In genomic region chr16:89530547-89530946, GRCm38 (mm10) we compare ENCODE assay signal across 20 mouse cellular contexts. TPM values are rescaled to one million over a fixed set of nuclear protein-coding genes. Genes with fewer than 3 reads are reported as not detected.
A peak's percentile ranks its signal among the peaks of the same experiment; 100 is the strongest.
DNase-seq lines count a peak whose midpoint lies in the region; ATAC-seq and TF ChIP-seq lines count a peak whose summit lies in the region.
"Had no signal": no experiment of that assay in that cellular context is flagged by ENCODE, and none has a peak within 500 bp of the region (broad histone marks: within the 10 kb centered on the region; RNA-seq: fewer than 3 reads in every experiment).

No protein-coding gene starts in this region.

- no peak overlapping the region for H3K9ac ChIP-seq in hindbrain, embryonic 11.5 days (ENCODE audit: low read depth, low read length)
- H3K9ac ChIP-seq in midbrain, embryonic 14.5 days (replicated peaks; ENCODE audit: low read length) = no peak overlapping the region; the same call in 1 of the 2 replicates
- H3K9ac ChIP-seq: liver, embryonic 12.5 days had no signal

- peak; percentile 93 for DNase-seq in brain, embryonic 14.5 days (ENCODE audit: low read depth)
- no peak for DNase-seq in forebrain, embryonic 10.5 days (ENCODE audit: extremely low spot score, low spot score)
- DNase-seq in hindbrain, embryonic 11.5 days (ENCODE audit: low spot score) = peak; percentile 46
- DNase-seq in midbrain, embryonic 14.5 days = peak; percentile 78
- no peak for DNase-seq in retina, postnatal 1 day
- no peak for DNase-seq in heart, postnatal 25 days (ENCODE audit: low spot score)
- DNase-seq in B cell, adult 2 months = no peak
- DNase-seq: adrenal gland, postnatal 36 days; cerebellum, adult 2 months; kidney, postnatal 36 days; lung, postnatal 10 days; right cerebral cortex, postnatal 25 days had no signal

- H3K4me1 ChIP-seq in forebrain, embryonic 10.5 days = peaks cover 37% of the 10 kb centered on the region
- peaks cover 3% of the 10 kb centered on the region for H3K4me1 ChIP-seq in hindbrain, embryonic 11.5 days (replicated peaks; ENCODE audit: control insufficient read depth, insufficient read depth, low read length)
- peaks cover 29% of the 10 kb centered on the region for H3K4me1 ChIP-seq in midbrain, embryonic 14.5 days (ENCODE audit: control insufficient read depth, insufficient read depth, low read length)
- H3K4me1 ChIP-seq: heart, embryonic 10.5 days; liver, embryonic 12.5 days had no signal

- intact Hi-C loops in heart, postnatal 25 days (cut with DNase I) = no loop called here

- no peak for TF ChIP-seq CTCF in brain, embryonic 14.5 days (IDR thresholded peaks at IDR 0.05; ENCODE audit: borderline replicate concordance, extremely low read depth, insufficient read depth, insufficient read length)

- peak overlapping the region; percentile 68; the same call in 1 of the 2 replicates for H3K27ac ChIP-seq in forebrain, embryonic 10.5 days
- peak overlapping the region; percentile 51 for H3K27ac ChIP-seq in hindbrain, embryonic 11.5 days (ENCODE audit: low read depth, low read length)
- H3K27ac ChIP-seq in midbrain, embryonic 14.5 days (replicated peaks; ENCODE audit: low read depth, low read length) = peak overlapping the region; percentile 78
- H3K27ac ChIP-seq: heart, embryonic 10.5 days; liver, embryonic 12.5 days had no signal

- no peaks in the 10 kb centered on the region for H3K27me3 ChIP-seq in forebrain, embryonic 10.5 days (ENCODE audit: poor library complexity, severe bottlenecking)
- no peaks in the 10 kb centered on the region for H3K27me3 ChIP-seq in hindbrain, embryonic 11.5 days (ENCODE audit: control insufficient read depth, insufficient read depth, low read length)
- H3K27me3 ChIP-seq in midbrain, embryonic 14.5 days (ENCODE audit: control insufficient read depth, insufficient read depth, low read length) = no peaks in the 10 kb centered on the region
- H3K27me3 ChIP-seq: liver, embryonic 12.5 days had no signal

- no peak overlapping the region for H3K4me2 ChIP-seq in hindbrain, embryonic 11.5 days (replicated peaks; ENCODE audit: low read depth, low read length)
- H3K4me2 ChIP-seq in midbrain, embryonic 14.5 days (ENCODE audit: low read length) = peak overlapping the region; percentile 23
- H3K4me2 ChIP-seq: liver, embryonic 12.5 days had no signal

- no peak for TF ChIP-seq POLR2A in brain, embryonic 14.5 days (IDR thresholded peaks at IDR 0.05; ENCODE audit: borderline replicate concordance, extremely low read depth, insufficient read depth, insufficient read length, poor library complexity, severe bottlenecking)

- ATAC-seq in hindbrain, embryonic 11.5 days (ENCODE audit: low FRiP score) = peak; percentile 83
- peak; percentile 79 for ATAC-seq in midbrain, embryonic 14.5 days (ENCODE audit: low FRiP score, low TSS enrichment)
- ATAC-seq: liver, embryonic 12.5 days had no signal

- H3K36me3 ChIP-seq in forebrain, embryonic 10.5 days (replicated peaks) = no peaks in the 10 kb centered on the region
- no peaks in the 10 kb centered on the region for H3K36me3 ChIP-seq in hindbrain, embryonic 11.5 days (ENCODE audit: control insufficient read depth, insufficient read depth, low read length)
- no peaks in the 10 kb centered on the region for H3K36me3 ChIP-seq in midbrain, embryonic 14.5 days (ENCODE audit: control insufficient read depth, insufficient read depth, low read length)
- H3K36me3 ChIP-seq: heart, embryonic 10.5 days; liver, embryonic 12.5 days had no signal

- H3K4me3 ChIP-seq in forebrain, embryonic 10.5 days = no peak overlapping the region
- H3K4me3 ChIP-seq in hindbrain, embryonic 11.5 days (ENCODE audit: low read depth, low read length) = no peak overlapping the region
- H3K4me3 ChIP-seq in midbrain, embryonic 14.5 days (replicated peaks; ENCODE audit: low read depth, low read length) = no peak overlapping the region
- H3K4me3 ChIP-seq: heart, embryonic 10.5 days; liver, embryonic 12.5 days; myocyte had no signal

- H3K9me3 ChIP-seq in forebrain, embryonic 10.5 days = no peaks in the 10 kb centered on the region
- no peaks in the 10 kb centered on the region for H3K9me3 ChIP-seq in hindbrain, embryonic 11.5 days (ENCODE audit: control insufficient read depth, low read length)
- no peaks in the 10 kb centered on the region for H3K9me3 ChIP-seq in midbrain, embryonic 14.5 days (ENCODE audit: control insufficient read depth, low read length)
- H3K9me3 ChIP-seq: heart, embryonic 10.5 days; liver, embryonic 12.5 days had no signal

- WGBS in forebrain, embryonic 10.5 days = 31% methylated on average over 7 of the region's 7 CpGs
- WGBS in hindbrain, embryonic 11.5 days = 27% methylated on average over 7 of the region's 7 CpGs
- 4% methylated on average over 7 of the region's 7 CpGs for WGBS in midbrain, embryonic 14.5 days

RNA-seq across cellular contexts. Expression of gene Krtap7-1, which starts 22.4 kb away (rescaled TPM):
- 0.21 and 0.71 TPM in 2 replicates for polyA plus RNA-seq in brain, embryonic 14.5 days (2012; rRNA removed)
- not detected in 2 replicates for polyA plus RNA-seq in forebrain, embryonic 10.5 days (2016; fragmentation: Nextera tagmentation; extraction: Ambion mirVana)
- polyA plus RNA-seq in hindbrain, embryonic 11.5 days (2014; fragmentation: Nextera tagmentation; extraction: Ambion mirVana) = not detected in 2 replicates
- polyA plus RNA-seq in midbrain, embryonic 14.5 days (2014; fragmentation: Nextera tagmentation; extraction: Ambion mirVana) = 0.51 TPM in 1 of 2 replicates, not detected in the other
- not detected for total RNA-seq in heart, postnatal 25 days (2021)
- total RNA-seq: adrenal gland, postnatal 36 days had no signal
- polyA plus RNA-seq: cerebellum, adult 2 months; embryonic facial prominence, embryonic 11.5 days; heart, embryonic 10.5 days; intestine, embryonic 14.5 days; liver, embryonic 12.5 days; myocyte; stomach, embryonic 14.5 days had no signal

RNA-seq across cellular contexts. Expression of gene Krtap11-1, which starts 40.4 kb away (rescaled TPM):
- polyA plus RNA-seq in brain, embryonic 14.5 days (2012; rRNA removed) = not detected in 2 replicates
- not detected in 2 replicates for polyA plus RNA-seq in forebrain, embryonic 10.5 days (2016; fragmentation: Nextera tagmentation; extraction: Ambion mirVana)
- not detected in 2 replicates for polyA plus RNA-seq in hindbrain, embryonic 11.5 days (2014; fragmentation: Nextera tagmentation; extraction: Ambion mirVana)
- not detected in 2 replicates for polyA plus RNA-seq in midbrain, embryonic 14.5 days (2014; fragmentation: Nextera tagmentation; extraction: Ambion mirVana)
- total RNA-seq in heart, postnatal 25 days (2021) = not detected
- total RNA-seq: adrenal gland, postnatal 36 days; left cerebral cortex, postnatal 10 days had no signal
- polyA plus RNA-seq: cerebellum, adult 2 months; embryonic facial prominence, embryonic 11.5 days; frontal cortex, adult 2 months; heart, embryonic 10.5 days; intestine, embryonic 14.5 days; liver, embryonic 12.5 days; myocyte; stomach, embryonic 14.5 days had no signal

RNA-seq across cellular contexts. Expression of gene Krtap8-1, which starts 42.8 kb away (rescaled TPM):
- not detected in 2 replicates for polyA plus RNA-seq in brain, embryonic 14.5 days (2012; rRNA removed)
- not detected in 2 replicates for polyA plus RNA-seq in forebrain, embryonic 10.5 days (2016; fragmentation: Nextera tagmentation; extraction: Ambion mirVana)
- not detected in 2 replicates for polyA plus RNA-seq in hindbrain, embryonic 11.5 days (2014; fragmentation: Nextera tagmentation; extraction: Ambion mirVana)
- not detected in 2 replicates for polyA plus RNA-seq in midbrain, embryonic 14.5 days (2014; fragmentation: Nextera tagmentation; extraction: Ambion mirVana)
- total RNA-seq in heart, postnatal 25 days (2021) = not detected
- total RNA-seq: adrenal gland, postnatal 36 days; left cerebral cortex, postnatal 10 days had no signal
- polyA plus RNA-seq: cerebellum, adult 2 months; embryonic facial prominence, embryonic 11.5 days; frontal cortex, adult 2 months; heart, embryonic 10.5 days; intestine, embryonic 14.5 days; liver, embryonic 12.5 days; myocyte; stomach, embryonic 14.5 days had no signal

Comparison
In these comparisons a context has a peak if more than half of its experiments do, and no peak if none do; other contexts are left out.
1. DNase-seq: peak in brain, embryonic 14.5 days (single experiment), hindbrain, embryonic 11.5 days (single experiment) and midbrain, embryonic 14.5 days (single experiment); none in forebrain, embryonic 10.5 days (single experiment), retina, postnatal 1 day (single experiment), heart, postnatal 25 days (single experiment) and B cell, adult 2 months (0 of 2).
2. Peak in every context shown above with its lines, with median percentiles within 50 percentile points of each other: H3K27ac ChIP-seq.